Mouse (Mus musculus): ENCODE measurements around the gene Micu1. TPM values are rescaled to one million over a fixed set of nuclear protein-coding genes. Genes with fewer than 3 reads are reported as not detected.

Micu1 gene
- polyA plus RNA-seq, 1 experiment from 2014 or later: 79.9 TPM

GRCm38 (mm10) chr10:59901463-59901862, 199.2 kb downstream of the Micu1 start:
- Histone ChIP-seq H3K36me3 (peaks cover 13% of the 10 kb centered on the region), H3K9me3 (no peaks in the 10 kb centered on the region), H3K4me1 (peaks cover 60% of the 10 kb centered on the region), H3K9ac (no peak overlapping the region), H3K27me3 (no peaks in the 10 kb centered on the region), H3K4me2 (replicated peaks) (no peak overlapping the region), H3K4me3 (no peak overlapping the region), H3K27ac (peak overlapping the region; percentile 41; the same call in 1 of the 2 replicates)
- ATAC-seq (ENCODE audit: insufficient number of reproducible peaks, insufficient read depth, low FRiP score, low TSS enrichment): no peak
- WGBS: 89% methylated on average over 1 of the region's 1 CpGs

GRCm38 (mm10) chr10:59901986-59902605, 199.8 kb downstream of the Micu1 start:
- no peak overlapping the region for H3K9ac ChIP-seq
- H3K4me2 ChIP-seq (replicated peaks): no peak overlapping the region
- WGBS: 70% methylated on average over 8 of the region's 8 CpGs
- H3K27me3 ChIP-seq: no peaks in the 10 kb centered on the region
- ATAC-seq (ENCODE audit: insufficient number of reproducible peaks, insufficient read depth, low FRiP score, low TSS enrichment): no peak
- no peak overlapping the region for H3K4me3 ChIP-seq
- no peak overlapping the region; the same call in 1 of the 2 replicates for H3K27ac ChIP-seq
- H3K9me3 ChIP-seq: no peaks in the 10 kb centered on the region
- peaks cover 54% of the 10 kb centered on the region for H3K4me1 ChIP-seq
- peaks cover 7% of the 10 kb centered on the region for H3K36me3 ChIP-seq

GRCm38 (mm10) chr10:59902606-59902990, 200.3 kb downstream of the Micu1 start:
- no peaks in the 10 kb centered on the region for H3K9me3 ChIP-seq
- H3K4me2 ChIP-seq (replicated peaks): no peak overlapping the region
- H3K9ac ChIP-seq: no peak overlapping the region
- WGBS: 58% methylated on average over 8 of the region's 8 CpGs
- H3K4me1 ChIP-seq: peaks cover 54% of the 10 kb centered on the region
- peak overlapping the region; percentile 61 for H3K27ac ChIP-seq
- no peaks in the 10 kb centered on the region for H3K27me3 ChIP-seq
- H3K36me3 ChIP-seq: peaks cover 5% of the 10 kb centered on the region
- ATAC-seq (ENCODE audit: insufficient number of reproducible peaks, insufficient read depth, low FRiP score, low TSS enrichment): no peak
- no peak overlapping the region for H3K4me3 ChIP-seq

GRCm38 (mm10) chr10:59903170-59903569, 200.9 kb downstream of the Micu1 start:
- H3K36me3 ChIP-seq: peaks cover 2% of the 10 kb centered on the region; the same call in 1 of the 2 replicates
- H3K4me2 ChIP-seq (replicated peaks): no peak overlapping the region
- H3K9ac ChIP-seq: no peak overlapping the region
- ATAC-seq (ENCODE audit: insufficient number of reproducible peaks, insufficient read depth, low FRiP score, low TSS enrichment): no peak
- H3K4me3 ChIP-seq: no peak overlapping the region
- H3K4me1 ChIP-seq: peaks cover 54% of the 10 kb centered on the region
- H3K27me3 ChIP-seq: no peaks in the 10 kb centered on the region
- no peaks in the 10 kb centered on the region for H3K9me3 ChIP-seq
- peak overlapping the region; percentile 61 for H3K27ac ChIP-seq
- WGBS: 33% methylated on average over 7 of the region's 7 CpGs

- 0 out of 2 replicates have a peak overlapping the region, but pooled peaks have one; percentile 63 for H3K27ac ChIP-seq
- no peaks in the 10 kb centered on the region for H3K9me3 ChIP-seq
- no peak overlapping the region for H3K4me2 ChIP-seq (replicated peaks)
- H3K4me1 ChIP-seq: peaks cover 62% of the 10 kb centered on the region
- H3K9ac ChIP-seq: no peak overlapping the region
- H3K4me3 ChIP-seq: no peak overlapping the region
- no peaks in the 10 kb centered on the region for H3K27me3 ChIP-seq
- 56% methylated on average over 3 of the region's 3 CpGs for WGBS
- no peaks in the 10 kb centered on the region for H3K36me3 ChIP-seq
- no peak for ATAC-seq (ENCODE audit: insufficient number of reproducible peaks, insufficient read depth, low FRiP score, low TSS enrichment)
Observed at GRCm38 (mm10) chr10:59907080-59907609, 204.9 kb downstream of the Micu1 start.

- no peaks in the 10 kb centered on the region for H3K36me3 ChIP-seq
- peaks cover 62% of the 10 kb centered on the region for H3K4me1 ChIP-seq
- 53% methylated on average over 7 of the region's 7 CpGs for WGBS
- H3K27ac ChIP-seq: peak overlapping the region; percentile 63; the same call in 1 of the 2 replicates
- no peaks in the 10 kb centered on the region for H3K9me3 ChIP-seq
- no peaks in the 10 kb centered on the region for H3K27me3 ChIP-seq
- ATAC-seq (ENCODE audit: insufficient number of reproducible peaks, insufficient read depth, low FRiP score, low TSS enrichment): no peak
- H3K4me2 ChIP-seq (replicated peaks): no peak overlapping the region
- H3K9ac ChIP-seq: no peak overlapping the region
- H3K4me3 ChIP-seq: no peak overlapping the region
Observed at GRCm38 (mm10) chr10:59907695-59908299, 205.5 kb downstream of the Micu1 start.

DNA sequence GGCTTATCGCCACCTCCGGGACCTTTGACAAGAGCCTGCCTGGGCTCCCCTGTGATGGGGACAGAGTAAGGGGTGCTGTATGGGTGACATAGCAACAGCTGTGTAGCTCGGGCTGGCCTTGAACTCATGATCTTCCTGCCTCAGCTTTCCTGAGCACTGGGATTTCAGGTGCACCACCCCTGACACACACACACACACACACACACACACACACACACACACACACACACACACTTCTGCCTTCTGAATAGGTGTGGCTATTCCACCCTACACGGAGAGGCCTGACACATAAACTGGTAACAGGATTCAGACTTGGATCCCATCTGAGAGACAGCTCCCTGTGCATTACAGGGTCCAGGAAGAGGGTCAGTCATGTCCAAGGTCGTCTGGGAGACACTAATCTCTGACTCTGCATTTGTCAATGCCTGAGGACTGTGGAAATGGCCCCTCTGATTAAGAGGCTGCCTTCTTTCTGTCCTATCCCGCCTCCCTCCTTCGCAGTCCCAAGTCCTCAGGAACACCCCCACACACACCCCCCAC, 206.6 kb downstream of the Micu1 start:
- Histone ChIP-seq H3K4me2 (replicated peaks) (peak overlapping the region; percentile 26), H3K4me1 (peaks cover 52% of the 10 kb centered on the region), H3K27me3 (no peaks in the 10 kb centered on the region), H3K36me3 (no peaks in the 10 kb centered on the region), H3K9ac (no peak overlapping the region), H3K4me3 (no peak overlapping the region), H3K27ac (peak overlapping the region; percentile 70; the same call in 1 of the 2 replicates), H3K9me3 (no peaks in the 10 kb centered on the region)
- 48% methylated on average over 7 of the region's 7 CpGs for WGBS
- ATAC-seq (ENCODE audit: insufficient number of reproducible peaks, insufficient read depth, low FRiP score, low TSS enrichment): no peak; the same call in 1 of the 2 replicates

- H3K27ac ChIP-seq: peak overlapping the region; percentile 70; the same call in 1 of the 2 replicates
- H3K36me3 ChIP-seq: no peaks in the 10 kb centered on the region
- H3K9ac ChIP-seq: no peak overlapping the region
- H3K4me1 ChIP-seq: peaks cover 52% of the 10 kb centered on the region
- H3K4me3 ChIP-seq: no peak overlapping the region
- 9% methylated on average over 14 of the region's 14 CpGs for WGBS
- H3K4me2 ChIP-seq (replicated peaks): peak overlapping the region; percentile 26
- no peaks in the 10 kb centered on the region for H3K9me3 ChIP-seq
- no peaks in the 10 kb centered on the region for H3K27me3 ChIP-seq
- no peak for ATAC-seq (ENCODE audit: insufficient number of reproducible peaks, insufficient read depth, low FRiP score, low TSS enrichment)
Observed at GRCm38 (mm10) chr10:59909357-59909847, 207.1 kb downstream of the Micu1 start.

- Histone ChIP-seq H3K27ac (0 out of 2 replicates have a peak overlapping the region, but pooled peaks have one; percentile 30), H3K36me3 (no peaks in the 10 kb centered on the region), H3K4me2 (replicated peaks) (peak overlapping the region; percentile 41), H3K4me1 (peaks cover 56% of the 10 kb centered on the region), H3K27me3 (no peaks in the 10 kb centered on the region), H3K4me3 (peak overlapping the region; percentile 2; the same call in 1 of the 2 replicates), H3K9ac (no peak overlapping the region), H3K9me3 (no peaks in the 10 kb centered on the region)
- WGBS: 34% methylated on average over 6 of the region's 6 CpGs
- ATAC-seq (ENCODE audit: insufficient number of reproducible peaks, insufficient read depth, low FRiP score, low TSS enrichment): no peak
Observed at GRCm38 (mm10) chr10:59911091-59911490, 208.8 kb downstream of the Micu1 start.

GRCm38 (mm10) chr10:59911561-59912198, 209.4 kb downstream of the Micu1 start:
- Histone ChIP-seq H3K36me3 (no peaks in the 10 kb centered on the region), H3K4me1 (peaks cover 60% of the 10 kb centered on the region), H3K9me3 (no peaks in the 10 kb centered on the region), H3K4me3 (peak overlapping the region; percentile 2; the same call in 1 of the 2 replicates), H3K27me3 (no peaks in the 10 kb centered on the region), H3K4me2 (replicated peaks) (peak overlapping the region; percentile 41), H3K9ac (no peak overlapping the region), H3K27ac (peak overlapping the region; percentile 30; the same call in 1 of the 2 replicates)
- WGBS: 3% methylated on average over 25 of the region's 25 CpGs
- no peak for ATAC-seq (ENCODE audit: insufficient number of reproducible peaks, insufficient read depth, low FRiP score, low TSS enrichment)
